Mouse (Mus musculus) E14TG2a.4 (cell line): ENCODE data around the gene Atg7.

Experiments used
- CTCF ChIP-seq: conservative IDR thresholded peaks from 2 replicates; pipeline ENCODE4 v1.5.1; 2014; ENCODE audit warnings: low read length
- NANOG ChIP-seq: IDR thresholded peaks from 2 replicates; pipeline ENCODE4 v1.6.1; 2014; ENCODE audit warnings: borderline replicate concordance, low read length, mixed read lengths
- POU5F1 ChIP-seq: IDR thresholded peaks from 2 replicates; pipeline ENCODE4 v1.6.1; 2014; ENCODE audit warnings: low read length, borderline replicate concordance

GRCm38 (mm10) chr6:114869501-114870076, 226.7 kb downstream of the Atg7 start:
- no peak for TF ChIP-seq CTCF
- TF ChIP-seq POU5F1 = no peak
- TF ChIP-seq NANOG = no peak
